Mouse (Mus musculus) hindlimb bud, embryonic 11.5 days (tissue): Measurements from ENCODE around the gene Bcap29.
"Not testable (repeated sequence)": the region's sequence is repeated elsewhere in the genome, so short reads cannot be mapped to it uniquely, and the experiment has no call there.

Experiments used
- DNase-seq: peaks from one replicate; pipeline ENCODE4 v3.0.0-alpha.2; 2012; ENCODE audit warnings: low read depth, low spot score; ENCODE audit errors: extremely low spot score

Gene Bcap29

DNA sequence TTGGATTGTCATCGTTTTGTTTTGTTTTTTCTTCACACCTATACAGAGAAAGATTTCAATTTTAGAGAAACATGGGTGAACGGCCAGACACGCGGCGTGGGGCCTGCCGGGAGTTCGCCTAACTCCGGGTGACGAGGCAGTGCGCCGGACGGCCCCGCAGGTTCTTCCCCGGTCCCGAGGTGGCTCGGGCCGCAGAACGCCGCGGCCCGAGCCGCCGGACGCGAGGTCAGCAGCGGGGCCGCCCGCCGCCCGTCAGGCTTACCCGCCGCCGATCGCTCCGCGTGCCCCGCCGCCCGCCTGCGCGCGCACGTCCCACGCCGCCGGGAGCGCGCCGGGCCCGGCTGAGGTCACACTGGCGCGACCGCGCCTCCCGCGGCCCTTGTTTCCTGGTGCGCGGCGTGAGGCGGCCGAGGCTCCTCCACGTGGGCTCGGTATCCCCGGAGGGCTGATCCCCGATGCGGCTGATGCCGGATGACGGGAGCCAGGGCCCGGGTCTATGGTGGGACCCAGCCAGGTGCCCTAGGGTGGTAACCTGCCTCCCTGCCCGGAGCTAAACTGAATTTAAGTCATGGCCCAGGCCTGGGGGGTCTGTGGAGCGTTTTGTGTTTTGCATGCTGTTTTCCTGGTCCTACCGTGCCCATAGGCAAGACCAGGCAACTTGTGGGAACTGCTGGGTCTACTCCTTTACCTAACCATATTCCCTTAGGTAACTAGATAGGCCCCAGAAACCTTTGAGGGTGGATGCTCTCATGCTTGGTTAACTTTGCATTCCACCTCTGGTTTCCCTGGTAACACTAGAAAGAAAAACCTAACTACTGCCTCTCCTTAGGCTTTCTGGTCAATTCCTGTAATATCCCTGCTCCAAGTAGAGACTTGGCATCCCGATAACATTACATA lies at the start of gene Bcap29:
Gene Bcap29, minus strand, starts transcription at position 316 of the 897 bp plus-strand sequence.
- DNase-seq, result no peak

DNA sequence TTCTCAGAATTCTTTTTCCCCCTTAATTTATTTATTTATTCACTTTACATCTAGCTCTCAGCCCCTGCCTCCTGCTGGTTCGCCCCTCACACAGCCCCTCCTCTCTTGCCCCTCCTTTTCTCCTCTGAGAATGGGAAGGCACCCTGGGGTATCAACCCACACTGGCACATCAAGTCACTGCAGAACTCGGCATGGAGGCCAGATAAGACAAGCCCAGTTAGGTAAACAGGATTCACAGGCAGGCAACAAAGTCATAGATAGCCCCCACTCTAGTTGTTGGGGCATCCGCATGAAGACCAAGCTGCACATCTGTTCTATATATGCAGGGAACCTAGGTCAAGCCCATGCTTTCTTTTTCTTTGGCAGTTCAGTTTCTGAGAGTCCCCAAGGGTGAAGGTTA lies 32.7 kb upstream of the Bcap29 start:
- DNase-seq, result no peak

DNA sequence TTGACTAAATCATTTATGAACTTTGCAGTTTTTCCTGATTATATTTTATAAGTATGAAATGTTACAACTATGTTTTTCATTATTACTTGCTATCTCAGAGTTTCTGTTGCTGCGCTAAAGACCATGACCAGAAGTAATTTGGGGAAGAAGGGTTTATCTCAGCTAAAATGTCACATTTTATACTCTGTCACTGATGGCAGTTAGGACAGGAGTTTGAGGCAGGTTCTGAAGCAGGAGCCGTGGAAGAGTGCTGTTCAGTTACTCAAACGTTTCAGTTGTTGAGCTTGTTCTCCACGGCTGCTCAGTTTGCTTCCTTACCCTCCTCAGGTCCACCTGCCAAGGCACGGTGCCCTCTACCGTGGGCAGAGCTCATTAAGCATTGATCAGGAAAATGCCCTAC lies 31.5 kb upstream of the Bcap29 start:
- DNase-seq, result no peak

DNA sequence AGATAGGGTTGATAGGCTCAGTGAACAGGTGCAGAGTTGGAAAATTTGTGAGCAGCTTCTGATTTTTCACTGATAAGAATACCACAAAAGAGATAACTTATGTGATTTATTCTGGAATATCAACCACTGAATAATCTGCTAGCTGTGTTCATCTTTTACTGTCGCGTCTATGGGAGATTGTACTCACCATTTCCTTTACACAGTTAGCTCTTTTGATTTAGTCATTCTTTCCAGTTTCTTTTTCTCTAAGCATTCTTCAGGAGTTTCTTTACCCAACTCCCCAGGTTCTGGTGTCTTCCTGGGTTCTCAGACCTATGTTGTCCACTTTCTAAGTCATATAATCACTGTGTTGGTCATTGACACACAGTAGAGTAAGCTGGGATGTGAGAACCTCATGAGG lies 22.4 kb upstream of the Bcap29 start:
- DNase-seq, result no peak

DNA sequence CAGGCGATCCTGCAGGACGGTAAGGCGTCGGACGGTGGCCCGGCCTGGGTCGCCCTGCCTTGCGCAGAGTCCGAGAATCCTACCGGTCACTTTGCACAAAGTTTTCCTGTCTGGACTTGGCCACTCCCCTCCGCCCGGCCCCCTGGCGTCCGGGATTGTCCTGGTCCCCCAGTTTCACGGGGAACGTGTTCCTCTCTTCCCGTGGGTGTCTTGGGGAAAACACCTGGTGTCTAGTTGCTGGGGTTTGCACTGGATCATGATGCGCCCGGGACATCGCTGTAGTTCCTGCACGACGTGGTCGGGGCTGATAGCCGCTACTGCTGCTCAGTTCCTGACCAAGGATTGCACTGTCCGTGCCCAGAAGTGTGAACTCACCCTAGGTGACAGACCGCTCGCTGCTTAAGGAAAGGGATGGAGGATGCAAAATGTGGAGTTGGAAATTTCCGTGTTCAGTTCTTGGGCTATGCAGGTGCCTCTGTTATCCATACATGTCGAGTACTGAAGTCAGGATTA lies 20.6 kb upstream of the Bcap29 start:
- no peak for DNase-seq

DNA sequence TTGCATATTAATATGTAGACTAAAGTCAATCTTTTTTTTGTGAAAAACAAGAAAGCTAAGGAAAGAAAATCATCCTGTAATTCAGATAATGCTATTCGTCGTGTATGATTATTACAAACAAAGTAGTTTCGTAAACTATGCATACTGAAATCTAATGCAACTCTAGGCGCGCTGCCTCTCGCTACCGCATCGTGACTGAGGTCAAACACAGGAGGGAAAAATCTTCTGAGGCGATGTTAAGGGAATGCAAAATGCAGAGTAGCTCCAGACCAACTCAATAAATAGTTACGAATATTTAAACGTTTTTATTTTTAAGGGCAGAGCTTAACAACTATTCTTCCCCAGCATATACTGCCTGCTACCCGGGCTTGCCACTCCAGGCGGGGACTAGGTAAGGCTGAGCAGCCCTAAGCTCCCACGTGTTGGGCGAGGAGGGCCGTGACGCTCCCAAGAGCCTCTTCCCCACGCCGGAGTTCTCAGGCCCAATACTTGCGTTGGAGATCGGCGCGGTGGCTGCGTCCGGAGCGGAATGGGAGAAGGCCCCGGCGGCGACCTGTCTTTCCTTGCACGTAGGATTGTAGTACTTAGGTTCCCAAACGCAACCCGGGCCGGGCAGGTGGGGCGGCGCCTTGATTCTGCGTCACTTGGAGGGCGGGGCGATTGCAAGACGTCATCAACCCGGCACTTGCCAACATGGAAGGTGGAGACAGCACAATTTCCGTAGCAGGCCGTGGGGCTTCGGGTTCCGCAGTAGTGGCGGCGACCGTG lies 19.9 kb upstream of the Bcap29 start, which contains the start of the genes Dus4l and Cog5:
Gene Dus4l, minus strand, starts transcription at position 630 of the 768 bp plus-strand sequence.
Gene Cog5, plus strand, starts transcription at position 673 of the 768 bp plus-strand sequence.
- no peak for DNase-seq

DNA sequence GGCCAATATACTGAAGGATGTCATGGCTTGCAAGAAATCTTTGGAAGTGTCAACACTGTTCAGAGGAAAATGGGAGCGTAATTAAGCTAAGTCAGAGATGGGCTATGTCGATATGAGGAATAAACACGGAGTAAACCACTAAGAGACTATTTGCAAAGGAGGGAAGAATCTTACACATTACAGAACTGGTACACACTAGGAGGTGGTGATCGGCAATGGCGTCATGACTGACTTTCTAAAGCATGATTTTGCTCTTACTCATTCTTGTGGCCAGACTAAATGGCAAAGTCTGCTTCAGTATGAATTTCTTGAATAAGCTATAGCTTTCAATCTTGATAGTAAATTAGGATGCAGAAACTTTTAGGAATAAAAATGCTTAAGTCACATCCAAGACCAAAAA lies 19.2 kb upstream of the Bcap29 start:
- no peak for DNase-seq

DNA sequence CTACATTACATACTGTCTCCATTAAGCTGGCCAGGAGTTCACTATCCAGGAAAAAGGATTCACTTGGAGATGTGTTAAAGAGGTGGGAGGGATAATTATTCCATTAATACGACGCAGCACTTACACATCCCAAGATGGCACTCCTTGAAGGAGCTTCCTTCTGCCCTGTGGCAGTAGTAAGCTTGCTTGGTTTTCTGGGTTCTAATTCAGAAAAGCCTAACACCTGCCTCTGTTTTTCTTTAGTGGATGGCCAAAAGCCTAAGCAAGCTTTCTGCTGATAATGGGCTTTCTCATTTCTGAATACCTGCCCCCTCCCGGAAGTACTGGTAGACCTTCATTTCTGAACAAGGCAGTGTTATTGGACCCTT lies 766 bp upstream of the Bcap29 start:
- no peak for DNase-seq

DNA sequence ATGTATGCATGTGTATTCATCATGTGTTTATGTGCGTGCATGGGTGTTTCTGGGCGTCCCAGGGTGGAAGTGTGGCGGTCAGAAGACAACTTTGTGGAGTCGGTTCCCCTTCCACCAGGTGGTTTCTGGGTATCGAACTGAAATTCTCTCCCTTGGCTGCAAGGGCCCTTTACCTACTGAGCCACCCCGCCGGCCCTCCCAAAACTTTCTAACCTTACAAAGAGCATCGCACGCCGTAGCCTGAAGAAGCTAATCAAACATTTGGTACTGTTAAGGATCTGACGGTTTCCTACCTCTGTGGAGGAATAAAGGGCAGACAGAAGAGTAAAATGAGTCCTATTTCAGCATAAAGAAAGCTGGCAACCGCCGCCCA lies 502 bp downstream of the Bcap29 start:
- DNase-seq, result no peak

DNA sequence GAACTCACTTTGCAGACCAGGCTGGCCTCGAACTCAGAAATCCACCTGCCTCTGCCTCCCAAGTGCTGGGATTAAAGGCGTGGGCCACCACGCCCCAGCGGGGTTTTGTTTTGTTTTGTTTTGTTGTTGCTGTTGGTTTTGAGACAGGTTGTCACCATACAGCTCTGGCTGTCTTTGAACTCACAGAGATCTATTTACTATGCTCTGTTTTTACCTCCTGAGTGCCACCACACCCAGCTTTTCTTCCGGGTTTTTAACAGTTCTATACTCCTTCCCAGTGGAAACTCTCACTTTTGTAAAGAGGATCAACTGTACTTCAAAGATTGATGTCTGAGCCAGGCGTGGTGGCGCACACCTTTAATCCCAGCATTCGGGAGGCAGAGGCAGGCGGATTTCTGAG lies 6.1 kb downstream of the Bcap29 start:
- not testable (repeated sequence) for DNase-seq

DNA sequence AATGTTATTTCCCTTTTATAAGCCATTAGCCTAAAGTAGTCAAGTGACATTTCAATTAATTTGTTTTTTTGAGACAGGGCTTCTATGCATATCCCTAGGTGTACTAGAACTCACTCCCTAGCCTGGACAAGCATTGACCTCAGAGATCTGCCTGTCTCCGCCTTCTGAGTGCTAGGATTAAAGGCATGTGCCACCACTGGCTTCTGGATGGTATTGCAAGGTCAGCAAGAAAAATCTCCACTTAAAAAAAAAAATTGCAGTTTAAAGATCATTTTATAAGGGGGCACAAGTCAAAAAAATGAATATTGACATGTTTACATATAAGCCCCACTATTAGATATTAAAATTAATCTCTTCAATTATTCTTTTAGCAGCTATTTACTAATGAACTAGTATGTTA lies 9.4 kb downstream of the Bcap29 start:
- no peak for DNase-seq

DNA sequence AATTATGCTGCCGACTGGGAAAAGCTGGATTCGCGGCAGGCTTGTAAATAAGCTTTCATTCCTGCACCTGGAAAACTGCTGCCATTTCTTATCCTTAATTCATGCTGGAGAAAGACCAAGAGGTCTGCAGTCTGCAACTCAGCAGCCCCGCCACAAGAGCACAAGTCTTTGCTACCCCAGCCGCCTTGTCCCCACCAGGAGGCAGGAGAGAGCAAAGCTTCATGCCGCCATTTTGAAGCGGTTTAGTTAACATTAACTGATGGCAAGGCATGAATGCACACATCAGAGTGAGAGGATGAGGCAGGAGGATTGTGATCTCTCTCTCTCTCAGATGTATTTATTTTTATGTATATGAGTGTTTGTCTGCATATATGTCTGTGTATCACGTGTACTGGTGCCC lies 14.4 kb downstream of the Bcap29 start:
- no peak for DNase-seq

DNA sequence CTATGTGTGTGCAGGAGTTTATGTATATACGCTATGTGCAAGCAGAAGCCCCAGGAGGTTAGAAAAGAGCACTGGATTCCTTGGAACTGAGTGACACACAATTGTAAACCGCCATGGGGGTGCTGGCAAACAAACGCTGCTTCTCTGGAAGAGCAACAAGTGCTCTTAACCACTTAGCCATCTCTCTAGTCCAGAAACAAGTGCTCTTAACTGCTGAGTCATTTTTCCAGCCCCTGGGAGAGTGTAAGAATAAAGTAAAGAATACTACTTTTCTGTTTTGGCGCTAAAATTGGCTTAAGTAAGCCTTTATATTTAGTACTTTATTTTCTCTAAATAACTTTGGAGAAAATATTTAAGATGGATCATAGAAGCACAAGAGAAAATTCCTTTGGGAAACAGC lies 21.1 kb downstream of the Bcap29 start:
- DNase-seq, result no peak

DNA sequence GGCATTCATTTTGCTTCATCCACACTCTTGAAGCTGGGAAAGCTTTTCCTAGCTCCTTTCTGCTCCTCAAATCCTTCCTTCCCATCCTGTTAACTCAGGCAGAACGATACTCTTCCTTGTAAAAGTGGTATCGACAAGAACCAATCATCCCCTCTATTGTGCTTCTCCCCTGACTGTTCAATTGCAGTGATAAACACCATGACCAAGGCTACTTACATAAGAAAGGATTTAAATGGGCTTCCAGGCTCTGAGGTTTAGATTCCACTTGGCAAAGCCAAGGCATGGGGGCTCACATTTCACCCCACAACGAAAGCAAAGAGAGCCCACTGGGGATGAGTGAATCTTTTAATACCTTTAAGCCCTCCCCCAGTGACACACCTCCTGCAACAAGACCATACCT lies 26.3 kb downstream of the Bcap29 start:
- DNase-seq, result no peak

DNA sequence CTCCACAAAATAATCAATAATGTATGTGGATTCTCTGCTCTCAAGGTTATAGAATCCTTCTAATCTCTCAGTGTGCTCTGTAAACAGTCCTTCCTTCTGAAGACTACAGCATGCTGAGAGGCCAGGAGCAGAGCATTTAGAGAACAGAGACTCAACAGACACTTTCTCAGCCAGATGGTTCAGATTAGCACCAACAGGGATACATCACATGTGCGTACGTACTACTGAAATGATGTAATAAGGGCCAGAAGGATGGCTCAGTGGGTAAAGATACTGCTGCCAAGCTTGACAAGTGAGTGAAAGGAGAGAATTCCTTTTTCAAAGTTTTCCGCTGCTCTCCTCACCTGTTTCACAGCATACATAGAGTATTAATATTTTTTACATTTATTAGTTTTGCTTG lies 29.6 kb downstream of the Bcap29 start:
- DNase-seq, result no peak

DNA sequence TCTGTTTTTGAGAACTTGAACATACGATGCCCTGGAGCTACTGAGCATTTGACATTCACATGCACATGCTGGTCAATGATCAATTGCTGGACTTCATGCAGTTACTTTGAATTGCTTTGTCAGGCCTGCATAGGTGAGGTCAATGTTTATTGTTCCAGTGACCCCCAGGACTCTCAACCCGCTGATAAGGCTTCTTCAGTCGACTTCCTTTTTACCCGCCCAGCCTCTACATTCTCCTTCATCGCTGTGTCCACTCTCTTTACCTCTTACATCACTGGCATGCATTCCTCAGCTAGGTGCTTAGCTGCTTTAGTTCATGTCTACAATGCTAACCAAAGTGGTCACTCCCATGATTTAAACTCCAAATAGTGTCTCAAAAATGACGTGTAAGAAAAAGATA lies 30.9 kb downstream of the Bcap29 start:
- DNase-seq, result no peak

DNA sequence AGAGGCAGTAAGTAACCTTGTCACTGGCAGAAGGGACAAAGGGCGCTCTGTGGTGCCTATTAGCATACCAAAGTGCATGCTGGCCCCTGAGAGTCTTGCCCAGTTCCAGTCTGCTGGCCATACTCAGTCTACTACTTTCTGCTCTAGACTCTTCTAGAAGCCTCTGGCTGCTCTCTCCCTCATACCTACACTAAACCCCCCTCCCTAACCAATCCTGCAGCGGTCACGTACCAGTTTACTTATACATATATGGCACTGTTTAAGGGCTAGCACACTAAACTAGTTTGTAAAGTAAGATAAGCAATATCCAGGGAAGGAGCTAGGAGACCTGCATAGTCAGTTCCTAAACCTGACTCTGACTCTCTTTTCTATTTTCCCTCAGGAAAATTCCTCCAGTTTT lies 40.2 kb downstream of the Bcap29 start:
- DNase-seq, result no peak

DNA sequence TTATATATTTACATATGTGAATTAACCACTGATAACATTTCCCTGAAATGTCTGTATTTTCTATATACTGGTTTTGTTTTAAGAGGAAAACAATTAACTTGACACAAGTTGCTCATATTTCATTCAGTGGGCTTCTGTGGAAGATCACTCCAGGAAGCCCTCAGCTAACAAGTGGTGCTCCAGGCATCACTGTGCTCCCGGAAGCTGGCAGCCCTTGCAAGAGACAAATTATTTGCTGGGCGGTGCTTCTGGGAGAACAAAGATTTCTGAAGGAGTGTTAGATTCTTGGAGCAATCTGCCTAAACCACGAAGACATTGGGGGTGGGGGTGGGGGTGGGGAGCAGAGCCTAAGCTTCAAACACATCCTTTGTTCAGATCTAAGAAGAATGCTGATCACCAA lies 42.4 kb downstream of the Bcap29 start:
- no peak for DNase-seq

DNA sequence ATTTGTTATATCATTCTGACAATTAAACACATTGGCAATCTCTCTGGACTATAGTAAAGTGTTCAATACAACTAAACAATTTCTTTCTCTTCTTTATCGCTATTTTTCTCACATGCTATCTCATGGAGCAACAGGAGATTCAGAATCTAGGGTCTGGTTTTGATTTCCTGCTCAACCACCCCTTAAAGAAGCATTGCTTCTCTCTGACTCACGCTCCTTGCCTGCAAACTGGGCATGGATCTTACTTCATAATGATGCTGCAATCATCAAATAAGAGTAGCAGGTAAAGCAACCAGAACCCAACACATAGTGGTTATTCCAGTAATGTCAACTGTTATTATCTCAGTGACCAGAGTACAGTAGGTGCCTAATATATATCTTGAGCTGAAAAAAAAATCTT lies 50.7 kb downstream of the Bcap29 start:
- DNase-seq, result no peak

DNA sequence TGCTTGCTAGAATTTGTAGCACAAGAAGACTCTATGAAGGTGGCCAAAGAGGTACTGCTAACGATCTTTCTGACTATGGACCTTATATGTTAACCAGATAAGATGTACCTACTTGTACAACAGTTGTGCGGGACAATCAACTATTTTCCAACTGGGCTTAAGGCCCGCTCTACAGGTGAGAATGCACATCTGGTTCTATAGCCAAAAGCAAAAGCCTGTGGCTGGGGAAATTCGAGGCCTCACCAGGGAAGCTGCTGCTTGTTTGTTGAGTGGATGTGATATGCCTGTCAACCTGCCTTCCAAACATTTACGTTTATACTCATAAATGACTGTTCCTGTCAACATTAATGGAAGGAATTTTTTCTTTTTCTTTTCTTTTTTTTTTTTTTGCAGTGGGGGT lies 52.4 kb downstream of the Bcap29 start:
- no peak for DNase-seq

DNA sequence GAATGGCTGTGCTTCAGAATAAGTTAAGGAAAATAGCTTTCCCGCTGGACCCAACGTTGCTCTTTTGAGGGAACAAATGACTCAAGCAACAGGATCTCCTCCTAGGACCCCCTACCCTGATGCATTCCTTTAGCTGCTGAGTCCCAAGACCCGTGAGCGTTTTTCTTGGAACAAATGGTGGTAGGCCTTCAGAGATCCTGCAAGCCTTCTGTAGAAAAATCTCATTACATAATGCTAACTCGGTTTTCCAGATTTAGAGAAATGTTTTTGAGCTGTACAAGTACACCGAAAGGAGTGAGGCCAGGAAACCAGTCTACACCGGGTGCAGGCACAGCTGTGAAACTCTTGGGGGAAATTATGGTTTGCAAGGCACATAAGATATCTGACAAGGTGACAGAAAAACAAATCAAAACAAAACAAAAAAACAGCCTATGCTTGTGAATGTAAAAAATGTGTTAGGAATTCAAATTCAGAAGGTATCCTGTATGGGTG lies 53.1 kb downstream of the Bcap29 start:
- DNase-seq, result no peak
